Mouse (Mus musculus): ENCODE measurements around the gene Ttll6. TPM values are rescaled to one million over a fixed set of nuclear protein-coding genes. Genes with fewer than 3 reads are reported as not detected.

Gene Ttll6
- total RNA-seq, 2 experiments from 2014 or later = not detected

- no peak for DNase-seq
These were observed 35.4 kb downstream of the Ttll6 start for GRCm38 (mm10) chr11:96169016-96169415.

GRCm38 (mm10) chr11:96170711-96171379 lies 37.3 kb downstream of the Ttll6 start:
- DNase-seq = no peak

- DNase-seq = no peak
These were observed 38.0 kb downstream of the Ttll6 start for GRCm38 (mm10) chr11:96171601-96172000.

- DNase-seq = no peak
These were observed 39.1 kb downstream of the Ttll6 start for GRCm38 (mm10) chr11:96172511-96173287.

GRCm38 (mm10) chr11:96173288-96173840 lies 39.8 kb downstream of the Ttll6 start:
- no peak for DNase-seq

- no peak for DNase-seq
These were observed 41.3 kb downstream of the Ttll6 start for GRCm38 (mm10) chr11:96174881-96175280.

GRCm38 (mm10) chr11:96175511-96175910 lies 41.9 kb downstream of the Ttll6 start:
- DNase-seq = no peak

- DNase-seq = no peak
These were observed 42.5 kb downstream of the Ttll6 start for GRCm38 (mm10) chr11:96175951-96176530.

- no peak for DNase-seq
These were observed 43.3 kb downstream of the Ttll6 start for GRCm38 (mm10) chr11:96176841-96177240.

GRCm38 (mm10) chr11:96177546-96178174 lies 44.1 kb downstream of the Ttll6 start:
- DNase-seq = no peak

- no peak for DNase-seq
These were observed 44.8 kb downstream of the Ttll6 start for GRCm38 (mm10) chr11:96178356-96178755.

GRCm38 (mm10) chr11:96178911-96179503 lies 45.4 kb downstream of the Ttll6 start:
- DNase-seq = no peak

- DNase-seq = no peak
These were observed 47.5 kb downstream of the Ttll6 start for GRCm38 (mm10) chr11:96181061-96181460.

GRCm38 (mm10) chr11:96184233-96184632 lies 50.6 kb downstream of the Ttll6 start:
- DNase-seq = no peak

- no peak for DNase-seq
These were observed 53.7 kb downstream of the Ttll6 start for GRCm38 (mm10) chr11:96187321-96187720.

GRCm38 (mm10) chr11:96189810-96190522 lies 56.4 kb downstream of the Ttll6 start:
- DNase-seq = no peak

- no peak for DNase-seq
These were observed 57.5 kb downstream of the Ttll6 start for GRCm38 (mm10) chr11:96191132-96191531.

- DNase-seq = peak; percentile 28
These were observed 60.2 kb downstream of the Ttll6 start, which contains the start of gene Hoxb13 for GRCm38 (mm10) chr11:96193521-96194400. TSS of gene Hoxb13 (plus strand) at chr11:96194316.

- no peak for DNase-seq
These were observed 60.8 kb downstream of the Ttll6 start for GRCm38 (mm10) chr11:96194401-96194710.

- DNase-seq = no peak
These were observed 61.5 kb downstream of the Ttll6 start for GRCm38 (mm10) chr11:96194961-96195640.
